Mouse (Mus musculus): ENCODE results near the gene Ctf1. TPM values are rescaled to one million over a fixed set of nuclear protein-coding genes. Genes with fewer than 3 reads are reported as not detected.
A peak's percentile ranks its signal among the peaks of the same experiment; 100 is the strongest.

Gene Ctf1
- polyA plus RNA-seq (2012; rRNA removed), result 11.0 and 13.7 TPM in 2 replicates

GRCm38 (mm10) chr7:127712461-127713385 is at the start of gene Ctf1:
Ctf1 (plus strand) TSS chr7:127712736.
- DNase-seq (ENCODE audit: low spot score), result peak; percentile 60

- no peak for DNase-seq (ENCODE audit: low spot score)
These were observed 49.6 kb upstream of the Ctf1 start for GRCm38 (mm10) chr7:127662926-127663325.

GRCm38 (mm10) chr7:127666066-127666654 is 46.4 kb upstream of the Ctf1 start:
- DNase-seq (ENCODE audit: low spot score), result no peak

DNA sequence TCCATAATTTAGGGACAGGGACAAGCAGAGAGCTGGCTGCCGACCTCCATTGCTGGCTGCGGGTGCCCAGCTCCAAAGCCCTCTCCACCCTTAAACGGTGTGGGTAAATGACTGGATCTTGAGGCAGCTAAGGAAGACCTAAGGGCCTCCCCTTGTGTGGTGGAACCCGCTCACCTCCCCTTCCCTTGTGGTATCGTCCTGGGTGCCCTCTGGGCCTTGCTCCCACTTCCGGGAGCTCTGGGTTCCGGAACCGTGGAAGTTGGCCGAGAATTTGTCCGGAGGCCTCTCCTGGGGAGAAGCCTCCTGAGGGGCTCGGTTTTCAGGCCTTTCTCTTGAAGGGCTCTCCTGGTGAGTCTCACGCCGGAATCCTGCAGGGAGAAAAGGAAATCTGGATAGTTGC is 45.9 kb upstream of the Ctf1 start:
- DNase-seq (ENCODE audit: low spot score), result no peak

GRCm38 (mm10) chr7:127667171-127667570 is 45.4 kb upstream of the Ctf1 start:
- DNase-seq (ENCODE audit: low spot score), result no peak

DNA sequence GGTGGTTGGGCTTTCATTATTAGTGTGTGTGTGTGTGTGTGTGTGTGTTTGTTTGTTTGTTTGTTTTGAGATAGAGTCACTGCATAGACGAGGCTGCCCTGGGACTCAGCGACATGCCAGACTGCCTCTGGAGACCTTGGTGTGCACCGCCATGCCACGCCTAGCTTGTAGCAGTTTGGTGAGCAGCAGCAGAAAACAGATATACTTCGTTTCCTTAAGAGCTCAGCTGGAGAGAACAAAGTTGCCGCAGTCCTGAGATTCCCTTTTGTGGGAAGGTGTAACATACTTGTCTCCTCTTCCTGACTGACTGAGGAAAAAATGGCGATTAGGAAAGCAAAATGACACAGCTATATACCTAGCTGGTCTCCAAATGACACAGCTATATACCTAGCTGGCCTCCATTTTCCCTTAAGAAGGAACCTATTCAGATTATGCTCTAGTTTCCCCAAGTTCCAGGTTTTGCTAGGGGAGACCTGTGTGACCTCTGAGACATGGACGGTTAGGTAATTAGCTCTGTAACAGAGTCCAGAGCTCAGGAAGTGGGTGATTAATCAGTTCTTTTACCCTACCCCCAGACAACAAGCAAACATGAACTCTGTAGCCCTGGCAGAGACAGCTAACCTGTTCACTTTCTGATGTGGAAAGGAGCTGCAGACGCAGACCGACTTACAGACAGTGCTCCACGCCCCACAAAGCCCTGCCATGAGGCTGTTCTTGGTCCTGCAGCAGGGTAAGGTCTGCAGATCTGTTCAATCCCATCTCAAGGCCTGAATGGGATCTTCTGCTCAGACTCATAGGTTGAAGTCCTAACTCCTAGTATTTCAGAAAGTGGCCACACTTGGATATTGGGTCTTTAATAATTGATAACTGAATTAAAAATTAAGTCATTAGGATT is 40.4 kb upstream of the Ctf1 start:
- no peak for DNase-seq (ENCODE audit: low spot score)

DNA sequence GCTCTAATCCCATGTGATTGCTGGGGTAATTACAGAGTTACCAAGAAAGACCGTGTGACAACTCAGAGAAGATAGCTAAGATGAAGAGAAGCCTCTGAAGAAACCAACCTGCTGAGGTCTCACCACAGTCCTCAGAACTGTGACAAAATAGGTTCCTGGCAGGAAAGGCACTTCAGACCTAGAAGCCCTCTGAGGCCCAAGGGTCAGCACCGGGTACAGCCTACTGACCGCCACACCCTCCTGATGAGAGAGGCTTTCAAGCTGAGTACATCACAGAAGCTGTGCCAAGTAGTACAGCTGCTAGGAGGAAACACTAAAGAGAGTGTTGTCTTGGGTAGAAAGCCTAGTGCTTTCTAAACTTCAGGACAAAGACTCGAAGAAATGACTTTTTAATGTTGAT is 39.8 kb upstream of the Ctf1 start:
- no peak for DNase-seq (ENCODE audit: low spot score)

DNA sequence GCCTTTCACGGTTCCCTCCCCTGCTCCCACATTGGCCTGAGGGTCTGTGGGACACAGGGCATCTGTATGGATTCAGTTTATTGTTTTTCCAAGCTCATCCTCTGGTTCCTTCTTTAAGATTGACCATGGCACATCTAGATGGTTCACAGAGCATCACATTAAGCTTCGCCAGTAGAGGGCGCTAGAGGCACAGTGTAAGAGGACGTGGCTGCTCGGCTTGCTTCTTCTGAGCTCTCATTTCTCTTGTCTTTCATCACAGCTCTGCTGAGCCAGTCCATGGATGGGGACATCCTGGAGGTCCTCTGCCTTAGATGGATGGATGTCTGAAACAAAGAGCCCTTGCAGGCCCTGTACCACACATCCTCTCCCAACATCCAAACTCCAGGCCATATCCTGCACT is 37.6 kb upstream of the Ctf1 start:
- peak; percentile 51 for DNase-seq (ENCODE audit: low spot score)

- no peak for DNase-seq (ENCODE audit: low spot score)
These were observed 37.1 kb upstream of the Ctf1 start for GRCm38 (mm10) chr7:127675391-127675811.

GRCm38 (mm10) chr7:127677077-127677476 is 35.5 kb upstream of the Ctf1 start:
- no peak for DNase-seq (ENCODE audit: low spot score)

DNA sequence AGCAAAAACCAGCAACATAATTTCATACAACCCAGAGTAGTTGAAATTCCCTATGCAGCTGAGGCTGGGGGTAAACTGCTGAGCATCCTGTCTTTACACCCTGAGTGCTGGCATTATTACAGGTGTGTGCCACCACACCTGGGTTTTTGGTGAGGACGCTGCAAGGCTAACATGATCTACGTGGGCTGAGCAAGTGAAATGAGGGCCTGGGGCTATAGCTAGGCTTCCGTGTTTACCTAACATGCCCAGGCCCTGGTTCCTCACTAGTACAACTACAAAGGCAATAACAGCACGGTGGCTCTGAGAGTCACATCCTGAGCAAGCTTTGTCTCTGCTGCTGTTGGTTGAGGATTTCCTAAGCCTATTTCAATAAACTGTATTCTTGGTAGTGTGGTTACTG is 34.9 kb upstream of the Ctf1 start:
- no peak for DNase-seq (ENCODE audit: low spot score)

DNA sequence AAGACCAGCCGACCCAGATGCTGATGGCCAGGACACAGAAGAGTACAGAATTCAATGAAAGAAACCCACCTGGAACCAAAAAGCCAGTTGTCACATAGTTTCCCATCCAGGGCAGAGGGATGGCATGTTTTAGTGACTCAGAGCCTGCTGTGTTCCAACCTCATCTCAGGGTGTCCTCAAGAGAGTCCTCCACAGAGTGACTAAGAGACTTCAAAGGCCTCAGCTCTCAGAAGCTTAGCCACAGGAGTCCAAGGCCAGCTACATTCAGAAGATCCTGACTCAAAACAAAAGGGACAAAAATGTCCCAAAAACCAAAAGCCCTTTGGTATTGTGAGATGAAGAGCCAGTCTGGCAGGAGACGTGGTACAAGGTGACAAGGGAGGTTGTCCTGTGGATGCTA is 33.7 kb upstream of the Ctf1 start:
- DNase-seq (ENCODE audit: low spot score), result no peak

GRCm38 (mm10) chr7:127680541-127680940 is 32.0 kb upstream of the Ctf1 start:
- no peak for DNase-seq (ENCODE audit: low spot score)

DNA sequence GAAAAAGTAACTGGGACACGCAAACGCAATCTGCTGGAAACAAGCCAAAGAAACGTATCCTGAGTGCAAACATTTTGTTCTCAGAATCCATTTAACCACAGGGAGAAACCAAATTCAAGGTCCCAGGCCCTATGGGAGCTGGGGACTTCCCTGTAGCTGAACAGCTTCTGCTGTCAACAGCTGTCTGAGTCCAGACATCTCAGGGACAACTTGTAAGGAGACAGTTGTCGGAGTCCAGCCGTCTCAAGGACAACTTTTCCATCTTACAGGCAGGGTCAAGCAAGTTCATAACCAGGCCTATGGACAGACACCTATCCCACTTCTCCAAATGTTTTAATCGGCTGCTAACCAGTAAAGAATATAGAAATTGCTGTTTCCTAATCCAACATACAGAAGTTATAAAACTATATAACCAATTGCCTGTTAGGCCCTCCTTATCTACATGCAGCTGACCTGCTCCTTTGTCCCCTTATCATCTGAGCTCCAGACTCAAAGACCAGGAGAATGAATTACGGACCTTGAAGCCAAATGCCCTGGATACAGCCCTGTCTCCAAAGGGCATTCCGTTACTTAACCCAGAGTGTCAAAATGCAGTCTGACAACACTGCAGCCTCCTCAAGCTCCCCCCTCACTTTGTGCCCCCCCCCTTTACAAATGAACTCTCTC is 30.5 kb upstream of the Ctf1 start:
- no peak for DNase-seq (ENCODE audit: low spot score)

DNA sequence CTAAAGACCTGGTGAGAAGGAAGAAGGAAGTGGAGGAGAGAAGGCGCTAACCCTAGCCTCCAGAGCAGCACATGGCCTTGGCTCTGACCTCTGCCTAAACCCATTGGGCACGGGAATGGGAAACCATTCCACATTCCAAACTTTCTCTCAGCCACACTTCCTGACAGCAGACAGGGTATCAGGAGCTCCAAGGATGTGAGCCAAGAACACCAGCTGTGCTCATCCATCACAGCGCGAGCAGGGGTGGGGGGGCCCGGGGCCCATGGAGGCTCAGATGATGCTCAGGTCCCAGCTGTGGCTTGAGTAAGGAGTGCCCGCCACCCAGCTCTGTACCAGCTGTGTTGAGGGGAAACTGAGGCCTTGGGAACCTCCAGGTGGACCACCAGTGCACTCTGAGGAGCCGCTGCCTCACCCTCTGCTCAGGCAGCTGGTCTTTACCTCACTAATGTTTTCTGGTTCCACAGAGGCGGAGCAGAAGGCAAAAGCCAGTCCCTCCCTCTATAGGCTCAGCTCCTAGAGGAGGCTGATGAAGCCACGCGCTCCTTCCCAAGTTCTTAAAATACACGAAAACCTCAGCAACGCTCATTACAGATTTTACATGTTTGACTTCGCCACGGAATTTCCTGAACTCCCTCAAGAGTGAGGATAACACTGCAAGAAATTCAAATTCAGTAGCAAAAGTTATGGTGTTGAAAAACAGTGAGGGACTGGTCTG is 27.1 kb upstream of the Ctf1 start:
- DNase-seq (ENCODE audit: low spot score), result no peak

DNA sequence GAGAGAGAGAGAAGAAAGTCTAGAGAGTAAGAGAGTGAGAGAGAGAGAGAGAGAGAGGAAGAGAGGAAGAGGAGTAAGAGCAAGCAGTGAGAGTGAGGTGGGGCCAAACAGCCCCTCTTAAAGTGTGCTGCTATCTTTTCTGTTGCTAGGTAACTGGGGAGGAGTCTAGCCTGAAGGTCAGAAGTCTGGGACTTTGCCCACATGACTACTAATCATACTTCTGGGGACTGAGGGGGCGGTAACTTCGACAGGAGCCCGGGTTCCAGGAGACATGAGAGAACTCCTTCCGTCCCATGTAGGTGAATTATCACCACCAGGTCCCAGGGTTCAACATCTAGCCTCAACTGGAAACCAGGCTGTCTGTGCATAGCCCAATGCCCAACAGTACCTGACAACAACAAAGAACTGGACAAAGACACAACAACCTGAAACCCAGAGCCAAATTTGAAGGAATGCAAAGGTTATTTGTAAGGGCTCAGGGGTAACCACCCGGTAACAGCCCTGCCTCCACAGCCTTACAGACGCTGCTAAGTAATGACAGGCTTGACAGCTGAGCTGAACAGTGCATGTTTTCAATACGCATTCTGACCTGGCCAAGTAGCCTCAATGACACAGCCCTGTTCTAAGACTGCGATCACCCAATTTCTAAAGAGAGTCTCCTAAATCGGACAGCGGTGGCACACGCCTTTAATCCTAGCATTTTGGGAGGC is 25.6 kb upstream of the Ctf1 start:
- DNase-seq (ENCODE audit: low spot score), result no peak

DNA sequence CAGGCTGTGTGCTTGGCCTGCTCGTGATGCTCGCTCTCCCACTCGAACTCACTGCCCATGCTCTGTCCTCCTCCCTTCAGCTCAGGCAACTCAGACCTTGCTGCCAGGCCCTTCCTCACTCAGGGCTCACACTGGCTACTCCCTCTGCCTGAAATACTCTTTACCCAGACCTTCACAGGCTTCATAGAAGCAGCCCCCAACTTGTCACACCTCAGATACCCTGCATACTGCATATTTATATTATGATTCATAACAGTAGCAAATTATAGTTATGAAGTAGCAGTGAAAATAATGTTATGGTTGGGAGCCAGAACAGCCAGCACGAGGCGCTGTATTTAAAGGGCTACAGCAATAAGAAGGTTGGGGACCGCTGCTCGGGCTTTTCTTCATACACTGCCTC is 23.6 kb upstream of the Ctf1 start:
- DNase-seq (ENCODE audit: low spot score), result no peak

GRCm38 (mm10) chr7:127689626-127690280 is 22.8 kb upstream of the Ctf1 start:
- DNase-seq (ENCODE audit: low spot score), result no peak

GRCm38 (mm10) chr7:127691221-127691989 is 21.1 kb upstream of the Ctf1 start:
- peak; percentile 45 for DNase-seq (ENCODE audit: low spot score)

All from urinary bladder, adult 2 months (tissue).